Mouse (Mus musculus) midbrain, embryonic 11.5 days (tissue): ENCODE data around the gene Vps52. TPM values are rescaled to one million over a fixed set of nuclear protein-coding genes. Genes with fewer than 3 reads are reported as not detected.

ENCODE experiments used
- ATAC-seq: fragments of 200-750 bp; cut with Nextera tagmentation; 2 replicates; pipeline ENCODE4 v1.8.0; 2017; ENCODE audit warnings: moderate TSS enrichment, moderate library complexity; ENCODE audit not compliant: low FRiP score
- DNase-seq: peaks from one replicate; pipeline ENCODE4 v3.0.0; 2015; ENCODE audit warnings: low spot score; ENCODE audit errors: missing footprints
- H3K27ac ChIP-seq: fragments of 300-500 bp; sonication (generic); 2 replicates; pipeline ENCODE4 v1.5.1; 2014; ENCODE audit warnings: low read depth, low read length
- H3K27me3 ChIP-seq: fragments of 300-500 bp; sonication (generic); 2 replicates; pipeline ENCODE4 v1.6.1; 2014; ENCODE audit warnings: mild to moderate bottlenecking, low read length, moderate library complexity, mixed read lengths; ENCODE audit not compliant: control insufficient read depth, insufficient read depth
- H3K36me3 ChIP-seq: fragments of 300-500 bp; sonication (generic); 2 replicates; pipeline ENCODE4 v1.6.1; 2014; ENCODE audit warnings: mild to moderate bottlenecking, low read length, moderate library complexity, mixed read lengths; ENCODE audit not compliant: control insufficient read depth, insufficient read depth
- H3K4me1 ChIP-seq: fragments of 300-500 bp; sonication (generic); 2 replicates; pipeline ENCODE4 v1.6.1; 2014; ENCODE audit warnings: low read length; ENCODE audit not compliant: control insufficient read depth, insufficient read depth
- H3K4me2 ChIP-seq: fragments of 300-500 bp; sonication (generic); 2 replicates; pipeline ENCODE4 v1.6.1; 2014; ENCODE audit warnings: mild to moderate bottlenecking, moderate library complexity
- H3K4me3 ChIP-seq: fragments of 300-500 bp; sonication (generic); 2 replicates; pipeline ENCODE4 v1.5.1; 2014; ENCODE audit warnings: low read depth, low read length
- H3K9ac ChIP-seq: fragments of 300-500 bp; sonication (generic); 2 replicates; pipeline ENCODE4 v1.6.1; 2014; ENCODE audit warnings: low read length
- H3K9me3 ChIP-seq: fragments of 300-500 bp; sonication (generic); 2 replicates; pipeline ENCODE4 v1.6.1; 2016; ENCODE audit warnings: low read length; ENCODE audit not compliant: control insufficient read depth
- WGBS: fragments of 180-500 bp; shearing (Covaris S2); extraction: QIAGEN DNeasy Blood & Tissue Kit; methylation state at CpG from one replicate; pipeline ENCODE4 v1.1.7; 2014; 5-methylcytosine and 5-hydroxymethylcytosine counted together
- polyA plus RNA-seq: library from polyadenylated mRNA; unstranded; fragments of >200 nt; fragmentation: Nextera tagmentation; extraction: Ambion mirVana; gene quantifications from 2 replicates; pipeline ENCODE4 v1.2.1, GENCODE M21; 2014

Gene Vps52
- polyA plus RNA-seq, 1 experiment from 2014 or later = 36.5 TPM

GRCm38 (mm10) chr17:33919351-33920281 lies 36.0 kb upstream of the Vps52 start:
- DNase-seq = peak; percentile 96
- no peak for ATAC-seq
- under 1% methylated on average over 49 of the region's 52 CpGs for WGBS
- H3K9ac ChIP-seq = peak overlapping the region; percentile 64
- H3K9me3 ChIP-seq = no peaks in the 10 kb centered on the region
- H3K4me3 ChIP-seq = peak overlapping the region; percentile 47
- peaks cover 35% of the 10 kb centered on the region for H3K4me1 ChIP-seq
- peaks cover 7% of the 10 kb centered on the region for H3K36me3 ChIP-seq
- peak overlapping the region; percentile 95 for H3K4me2 ChIP-seq
- H3K27ac ChIP-seq = peak overlapping the region; percentile 44; the same call in 1 of the 2 replicates
- H3K27me3 ChIP-seq = no peaks in the 10 kb centered on the region; the same call in 1 of the 2 replicates

GRCm38 (mm10) chr17:33920282-33921097 lies 35.1 kb upstream of the Vps52 start:
- H3K27me3 ChIP-seq = no peaks in the 10 kb centered on the region; the same call in 1 of the 2 replicates
- peak; percentile 59 for ATAC-seq
- peak overlapping the region; percentile 25; the same call in 1 of the 2 replicates for H3K27ac ChIP-seq
- H3K4me2 ChIP-seq = peak overlapping the region; percentile 95
- peaks cover 7% of the 10 kb centered on the region for H3K36me3 ChIP-seq
- WGBS = under 1% methylated on average over 36 of the region's 36 CpGs
- H3K4me1 ChIP-seq = peaks cover 30% of the 10 kb centered on the region
- peak overlapping the region; percentile 64 for H3K9ac ChIP-seq
- peak overlapping the region; percentile 47 for H3K4me3 ChIP-seq
- H3K9me3 ChIP-seq = no peaks in the 10 kb centered on the region
- DNase-seq = peak; percentile 98

GRCm38 (mm10) chr17:33921361-33921760 lies 34.3 kb upstream of the Vps52 start:
- H3K4me3 ChIP-seq = no peak overlapping the region
- no peaks in the 10 kb centered on the region for H3K9me3 ChIP-seq
- H3K4me2 ChIP-seq = no peak overlapping the region
- ATAC-seq (no peak), DNase-seq (no peak)
- H3K27ac ChIP-seq = no peak overlapping the region
- WGBS = 88% methylated on average over 7 of the region's 7 CpGs
- no peaks in the 10 kb centered on the region; the same call in 1 of the 2 replicates for H3K27me3 ChIP-seq
- no peak overlapping the region for H3K9ac ChIP-seq
- H3K36me3 ChIP-seq = peaks cover 7% of the 10 kb centered on the region
- peaks cover 29% of the 10 kb centered on the region for H3K4me1 ChIP-seq

- no peak for DNase-seq
- H3K27me3 ChIP-seq = no peaks in the 10 kb centered on the region
- H3K4me2 ChIP-seq = no peak overlapping the region
- H3K9me3 ChIP-seq = no peaks in the 10 kb centered on the region
- peaks cover 13% of the 10 kb centered on the region for H3K4me1 ChIP-seq
- no peak overlapping the region for H3K27ac ChIP-seq
- no peak overlapping the region for H3K9ac ChIP-seq
- 84% methylated on average over 10 of the region's 10 CpGs for WGBS
- no peaks in the 10 kb centered on the region for H3K36me3 ChIP-seq
- no peak for ATAC-seq
- no peak overlapping the region for H3K4me3 ChIP-seq
Measured at GRCm38 (mm10) chr17:33924577-33925283, 30.9 kb upstream of the Vps52 start.

- Histone ChIP-seq H3K4me3 (no peak overlapping the region), H3K36me3 (no peaks in the 10 kb centered on the region), H3K27me3 (no peaks in the 10 kb centered on the region), H3K9ac (no peak overlapping the region), H3K9me3 (no peaks in the 10 kb centered on the region), H3K4me2 (no peak overlapping the region), H3K4me1 (peaks cover 9% of the 10 kb centered on the region), H3K27ac (no peak overlapping the region)
- DNase-seq = no peak
- WGBS = 82% methylated on average over 21 of the region's 21 CpGs
- ATAC-seq = no peak
Measured at GRCm38 (mm10) chr17:33925406-33926116, 30.1 kb upstream of the Vps52 start.

- ATAC-seq (no peak), DNase-seq (no peak)
- Histone ChIP-seq H3K9me3 (no peaks in the 10 kb centered on the region), H3K36me3 (no peaks in the 10 kb centered on the region), H3K9ac (no peak overlapping the region), H3K27me3 (no peaks in the 10 kb centered on the region), H3K4me2 (no peak overlapping the region), H3K27ac (no peak overlapping the region), H3K4me3 (no peak overlapping the region), H3K4me1 (peaks cover 13% of the 10 kb centered on the region)
- WGBS = 73% methylated on average over 17 of the region's 17 CpGs
Measured at GRCm38 (mm10) chr17:33926207-33926932, 29.2 kb upstream of the Vps52 start.

- ATAC-seq = no peak
- Histone ChIP-seq H3K27me3 (no peaks in the 10 kb centered on the region), H3K9me3 (no peaks in the 10 kb centered on the region), H3K4me1 (peaks cover 15% of the 10 kb centered on the region), H3K4me2 (peak overlapping the region; percentile 89), H3K9ac (peak overlapping the region; percentile 88), H3K27ac (no peak overlapping the region), H3K4me3 (peak overlapping the region; percentile 87), H3K36me3 (no peaks in the 10 kb centered on the region)
- DNase-seq = no peak
- WGBS = 63% methylated on average over 21 of the region's 21 CpGs
Measured at GRCm38 (mm10) chr17:33928251-33928947, 27.2 kb upstream of the Vps52 start.
